Mouse (Mus musculus) cortical plate, adult 2 months (tissue): ENCODE measurements around the gene Rnf212.

Experiments used
- CTCF ChIP-seq: fragments of 200-500 bp; IDR thresholded peaks from 2 replicates; pipeline ENCODE4 v1.5.1; 2011; ENCODE audit warnings: mild to moderate bottlenecking, control low read depth, low read length; ENCODE audit not compliant: insufficient read depth; ENCODE audit errors: extremely low read depth
- POLR2A ChIP-seq: fragments of 200-500 bp; IDR thresholded peaks from 2 replicates; pipeline ENCODE4 v1.6.1; 2011; ENCODE audit warnings: mild to moderate bottlenecking, low read length, control low read depth; ENCODE audit not compliant: insufficient read depth; ENCODE audit errors: extremely low read depth

DNA sequence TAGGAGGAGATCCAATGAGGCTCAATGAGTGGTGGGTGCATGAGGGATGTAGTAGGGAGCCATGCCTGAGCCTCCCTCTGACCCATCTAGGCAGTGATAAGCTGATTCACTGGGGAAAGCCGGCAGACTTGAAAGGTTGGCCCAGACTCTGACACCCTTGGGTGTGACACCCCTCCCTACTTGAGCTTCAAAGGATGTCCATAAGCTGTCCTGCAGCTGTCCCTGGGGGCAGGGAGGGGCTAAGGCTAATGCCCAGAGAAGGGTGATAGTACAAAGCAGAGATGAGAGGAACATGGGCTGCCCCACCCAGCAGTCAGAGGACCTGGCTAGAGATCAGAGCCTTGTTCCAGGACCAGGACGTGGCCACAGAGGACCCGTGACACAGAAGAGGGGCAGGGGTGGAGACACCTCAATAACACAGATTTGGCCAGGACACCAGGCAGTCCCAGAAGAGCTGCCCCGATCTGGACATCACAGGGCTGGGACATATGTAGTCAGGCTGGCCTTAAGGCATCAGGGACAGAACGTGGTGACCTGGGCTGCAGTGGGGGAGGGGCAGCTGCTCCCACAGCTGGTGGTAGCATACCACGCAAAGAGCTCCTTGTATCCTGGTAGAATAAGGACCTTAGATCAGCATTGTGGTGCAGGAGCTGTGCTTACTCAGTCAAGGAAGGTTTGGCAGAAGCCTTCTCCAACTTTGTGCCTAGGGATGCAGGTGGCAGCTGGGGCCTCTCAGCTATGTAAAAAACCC, 65.6 kb downstream of the Rnf212 start:
- TF ChIP-seq CTCF (no peak), POLR2A (no peak)
